Mouse (Mus musculus) heart, embryonic 11.5 days (tissue): ENCODE data around the gene Crtc1. TPM values are rescaled to one million over a fixed set of nuclear protein-coding genes. Genes with fewer than 3 reads are reported as not detected.

Experiments used
- ATAC-seq: fragments of 200-750 bp; cut with Nextera tagmentation; replicated peaks from 2 replicates; pipeline ENCODE4 v1.8.0; 2017; ENCODE audit warnings: moderate library complexity; ENCODE audit not compliant: insufficient number of reproducible peaks, low FRiP score, low TSS enrichment
- H3K27ac ChIP-seq: fragments of 300-500 bp; sonication (generic); 2 replicates; pipeline ENCODE4 v1.5.1; 2014; ENCODE audit warnings: mild to moderate bottlenecking, low read depth, low read length
- H3K27me3 ChIP-seq: fragments of 300-500 bp; sonication (generic); 2 replicates; pipeline ENCODE4 v1.6.1; 2014; ENCODE audit warnings: mild to moderate bottlenecking, low read length, mixed read lengths; ENCODE audit not compliant: control insufficient read depth, insufficient read depth
- H3K36me3 ChIP-seq: fragments of 300-500 bp; sonication (generic); 2 replicates; pipeline ENCODE4 v1.6.1; 2014; ENCODE audit warnings: mild to moderate bottlenecking, low read length, moderate library complexity, mixed read lengths; ENCODE audit not compliant: control insufficient read depth, insufficient read depth
- H3K4me1 ChIP-seq: fragments of 300-500 bp; sonication (generic); 2 replicates; pipeline ENCODE4 v1.6.1; 2014; ENCODE audit warnings: low read length; ENCODE audit not compliant: control insufficient read depth, insufficient read depth
- H3K4me2 ChIP-seq: fragments of 300-500 bp; sonication (generic); 2 replicates; pipeline ENCODE4 v1.6.1; 2014; ENCODE audit warnings: mild to moderate bottlenecking, moderate library complexity
- H3K4me3 ChIP-seq: fragments of 300-500 bp; sonication (generic); 2 replicates; pipeline ENCODE4 v1.5.1; 2014; ENCODE audit warnings: low read depth, low read length
- H3K9ac ChIP-seq: fragments of 300-500 bp; sonication (generic); 2 replicates; pipeline ENCODE4 v1.6.1; 2014; ENCODE audit warnings: mild to moderate bottlenecking, low read depth, low read length, moderate library complexity
- H3K9me3 ChIP-seq: fragments of 300-500 bp; sonication (generic); replicated peaks from 2 replicates; pipeline ENCODE4 v1.6.1; 2016; ENCODE audit warnings: low read length; ENCODE audit not compliant: control insufficient read depth
- WGBS: fragments of 180-500 bp; shearing (Covaris S2); extraction: QIAGEN DNeasy Blood & Tissue Kit; methylation state at CpG from one replicate; pipeline ENCODE4 v1.1.7; 2014; ENCODE audit not compliant: insufficient replicate concordance; 5-methylcytosine and 5-hydroxymethylcytosine counted together
- polyA plus RNA-seq: library from polyadenylated mRNA; unstranded; fragments of >200 nt; fragmentation: Nextera tagmentation; extraction: Ambion mirVana; gene quantifications from 2 replicates; pipeline ENCODE4 v1.2.1, GENCODE M21; 2014

The Crtc1 gene
- polyA plus RNA-seq, 1 experiment from 2014 or later = 13.5 TPM

DNA sequence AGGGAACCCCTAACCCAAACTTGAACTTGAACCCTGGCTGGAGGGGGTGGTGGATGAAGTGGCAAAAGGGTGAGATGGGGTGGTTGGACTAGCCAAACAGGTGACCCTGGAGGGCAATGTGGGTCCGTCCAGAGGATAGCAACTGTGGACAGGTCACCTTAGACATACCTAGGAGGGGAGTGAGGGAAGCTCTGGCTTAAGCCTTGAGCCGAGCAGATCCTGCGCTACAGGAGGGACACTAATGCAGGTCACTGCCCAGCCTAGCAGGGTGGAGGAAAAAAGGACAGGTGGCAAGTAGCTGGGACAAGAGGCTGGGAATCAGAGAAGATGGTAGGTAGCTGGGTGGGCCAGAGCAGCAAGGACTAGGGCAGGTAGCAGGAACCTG is 87.4 kb downstream of the Crtc1 start:
- Histone ChIP-seq H3K36me3 (peaks cover 7% of the 10 kb centered on the region), H3K9ac (peak overlapping the region; percentile 98), H3K27me3 (no peaks in the 10 kb centered on the region), H3K4me1 (peaks cover 34% of the 10 kb centered on the region), H3K4me2 (peak overlapping the region; percentile 98), H3K27ac (peak overlapping the region; percentile 91; the same call in 1 of the 2 replicates), H3K9me3 (no peaks in the 10 kb centered on the region), H3K4me3 (peak overlapping the region; percentile 94)
- no peak for ATAC-seq
- 18% methylated on average over 3 of the region's 3 CpGs for WGBS

GRCm38 (mm10) chr8:70351035-70351999 is 88.1 kb downstream of the Crtc1 start:
- Histone ChIP-seq H3K4me1 (peaks cover 34% of the 10 kb centered on the region), H3K9ac (peak overlapping the region; percentile 98), H3K27ac (peak overlapping the region; percentile 35; the same call in 1 of the 2 replicates), H3K4me2 (peak overlapping the region; percentile 98), H3K9me3 (no peaks in the 10 kb centered on the region), H3K27me3 (no peaks in the 10 kb centered on the region), H3K4me3 (peak overlapping the region; percentile 94), H3K36me3 (peaks cover 9% of the 10 kb centered on the region)
- ATAC-seq = no peak
- 55% methylated on average over 15 of the region's 15 CpGs for WGBS

GRCm38 (mm10) chr8:70347860-70348420 is 91.4 kb downstream of the Crtc1 start:
- Histone ChIP-seq H3K36me3 (peaks cover 9% of the 10 kb centered on the region), H3K4me2 (no peak overlapping the region), H3K9me3 (no peaks in the 10 kb centered on the region), H3K27me3 (no peaks in the 10 kb centered on the region), H3K9ac (0 out of 2 replicates have a peak overlapping the region, but pooled peaks have one; percentile 22), H3K27ac (no peak overlapping the region; the same call in 1 of the 2 replicates), H3K4me3 (no peak overlapping the region), H3K4me1 (peaks cover 34% of the 10 kb centered on the region)
- ATAC-seq = no peak
- 81% methylated on average over 1 of the region's 1 CpGs for WGBS

DNA sequence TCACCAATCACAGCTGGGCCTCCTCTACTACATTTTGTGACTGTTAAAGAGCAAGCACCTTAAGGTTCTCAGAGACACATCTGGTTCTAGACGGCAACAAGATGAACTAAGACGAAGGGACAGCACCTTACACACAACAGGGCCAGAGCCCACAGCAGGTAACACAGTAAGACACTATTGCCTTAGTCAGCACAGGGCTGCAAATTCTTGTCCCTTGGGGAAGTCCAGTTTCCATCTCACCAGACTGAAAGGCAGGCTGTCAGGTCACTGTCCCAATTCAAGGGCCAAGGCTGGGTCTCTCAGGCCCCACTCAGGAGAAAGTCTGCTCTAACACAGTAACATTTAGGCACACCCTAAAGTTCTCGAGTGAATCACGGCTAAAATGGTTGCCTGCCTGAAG is 91.9 kb downstream of the Crtc1 start:
- no peak overlapping the region for H3K4me2 ChIP-seq
- H3K36me3 ChIP-seq = peaks cover 9% of the 10 kb centered on the region
- H3K27me3 ChIP-seq = no peaks in the 10 kb centered on the region
- 89% methylated on average over 4 of the region's 4 CpGs for WGBS
- peaks cover 34% of the 10 kb centered on the region for H3K4me1 ChIP-seq
- no peak overlapping the region for H3K4me3 ChIP-seq
- ATAC-seq = no peak
- no peak overlapping the region for H3K9ac ChIP-seq
- no peaks in the 10 kb centered on the region for H3K9me3 ChIP-seq
- no peak overlapping the region for H3K27ac ChIP-seq

DNA sequence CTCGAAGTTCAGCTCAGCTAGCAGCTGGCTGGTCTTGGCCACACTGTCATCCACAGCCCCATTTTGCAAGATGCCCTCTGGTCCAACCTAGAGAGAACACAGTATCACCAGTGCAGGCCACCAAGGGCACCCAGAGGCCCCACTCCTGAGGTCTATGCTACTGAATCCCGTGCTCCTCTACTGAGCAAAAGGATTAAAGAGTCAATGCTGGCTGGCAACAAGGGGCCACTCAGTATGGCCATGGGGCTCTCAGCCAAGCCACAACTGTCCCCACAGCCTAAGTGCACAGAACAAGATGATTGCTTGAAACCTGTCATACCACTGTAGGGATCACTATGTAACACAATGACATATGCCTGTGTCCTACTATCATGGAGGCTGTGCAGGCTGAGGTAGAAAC is 95.1 kb downstream of the Crtc1 start:
- Histone ChIP-seq H3K4me1 (peaks cover 11% of the 10 kb centered on the region; the same call in 1 of the 2 replicates), H3K27ac (no peak overlapping the region), H3K4me3 (no peak overlapping the region), H3K9ac (no peak overlapping the region), H3K9me3 (no peaks in the 10 kb centered on the region), H3K27me3 (no peaks in the 10 kb centered on the region), H3K4me2 (no peak overlapping the region), H3K36me3 (peaks cover 22% of the 10 kb centered on the region)
- ATAC-seq = no peak
- WGBS = 88% methylated on average over 2 of the region's 2 CpGs

DNA sequence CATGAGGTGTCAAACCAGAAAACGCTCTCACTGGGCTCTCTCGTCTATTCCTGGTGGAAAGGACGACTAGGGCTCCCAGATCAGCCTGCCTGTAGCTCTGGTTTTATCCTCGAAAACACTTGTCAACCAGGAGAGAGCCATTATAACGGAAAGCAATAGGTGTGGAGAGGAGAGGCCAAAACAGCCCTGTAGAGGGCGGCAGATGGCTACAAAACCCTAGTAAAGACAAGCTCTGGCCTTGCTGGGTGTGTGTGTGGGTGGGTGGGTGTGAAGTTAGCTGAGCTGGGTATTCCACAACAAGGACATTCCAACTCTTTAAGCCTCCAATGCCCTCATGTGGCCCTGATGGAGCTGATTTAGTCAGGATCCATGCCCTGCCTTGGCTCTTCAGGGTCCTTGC is 95.7 kb downstream of the Crtc1 start:
- 64% methylated on average over 6 of the region's 6 CpGs for WGBS
- Histone ChIP-seq H3K27me3 (no peaks in the 10 kb centered on the region), H3K27ac (no peak overlapping the region), H3K4me1 (peaks cover 9% of the 10 kb centered on the region; the same call in 1 of the 2 replicates), H3K9ac (no peak overlapping the region), H3K4me2 (no peak overlapping the region), H3K36me3 (peaks cover 23% of the 10 kb centered on the region), H3K4me3 (no peak overlapping the region), H3K9me3 (no peaks in the 10 kb centered on the region)
- ATAC-seq = no peak

DNA sequence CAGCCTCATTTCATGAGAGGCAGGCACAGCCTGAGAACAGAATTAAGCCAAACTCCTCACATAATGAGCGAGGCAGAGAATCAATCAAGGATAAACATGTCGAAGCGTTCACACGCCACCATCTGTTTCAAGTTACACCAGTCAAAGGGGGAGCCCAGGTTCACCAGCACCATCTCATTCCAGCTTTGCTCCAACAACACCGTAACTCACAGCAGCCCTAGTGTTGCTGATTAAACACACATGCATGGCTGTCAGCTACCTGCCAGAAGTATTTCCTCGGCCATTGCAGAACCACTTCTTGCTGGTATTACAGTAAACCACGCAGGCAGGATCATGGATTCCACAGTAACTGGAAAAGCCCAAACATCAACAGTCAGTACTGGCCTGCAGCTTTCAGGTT is 96.3 kb downstream of the Crtc1 start:
- H3K27ac ChIP-seq = no peak overlapping the region
- H3K9ac ChIP-seq = no peak overlapping the region

DNA sequence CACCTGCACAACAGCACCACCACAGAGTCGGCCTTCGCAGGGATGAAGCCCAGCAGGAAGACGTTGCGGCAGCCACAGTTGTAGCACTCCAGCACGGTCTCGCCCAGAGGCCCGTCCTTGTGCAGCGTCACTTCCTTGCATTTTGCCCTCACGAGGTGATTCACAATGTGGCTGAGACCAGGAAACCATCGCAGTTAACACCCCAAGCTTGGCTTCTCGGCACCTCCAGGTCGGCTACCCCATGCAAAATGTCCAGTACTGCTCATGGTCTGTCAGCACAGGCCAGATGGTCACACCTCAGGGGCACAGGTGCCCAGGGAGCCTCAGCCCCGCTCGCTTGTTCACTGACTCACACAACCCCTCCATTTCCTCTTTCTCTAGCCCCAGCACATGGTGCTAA is 97.4 kb downstream of the Crtc1 start:
- WGBS = 90% methylated on average over 14 of the region's 14 CpGs
- H3K27me3 ChIP-seq = no peaks in the 10 kb centered on the region
- peaks cover 6% of the 10 kb centered on the region; the same call in 1 of the 2 replicates for H3K4me1 ChIP-seq
- H3K9me3 ChIP-seq = no peaks in the 10 kb centered on the region
- H3K9ac ChIP-seq = no peak overlapping the region
- no peak overlapping the region for H3K4me3 ChIP-seq
- no peak overlapping the region for H3K27ac ChIP-seq
- peaks cover 35% of the 10 kb centered on the region for H3K36me3 ChIP-seq
- H3K4me2 ChIP-seq = no peak overlapping the region
- no peak for ATAC-seq

More for the DNA sequence above, 96.3 kb downstream of the Crtc1 start:
- ATAC-seq = no peak
- H3K4me3 ChIP-seq = no peak overlapping the region
- 84% methylated on average over 7 of the region's 7 CpGs for WGBS
- no peaks in the 10 kb centered on the region for H3K9me3 ChIP-seq
- H3K27me3 ChIP-seq = no peaks in the 10 kb centered on the region
- peaks cover 25% of the 10 kb centered on the region for H3K36me3 ChIP-seq
- H3K4me2 ChIP-seq = no peak overlapping the region
- H3K4me1 ChIP-seq = peaks cover 6% of the 10 kb centered on the region; the same call in 1 of the 2 replicates
